10 mouse cellular contexts compared by ENCODE assay signal in the genomic region with DNA sequence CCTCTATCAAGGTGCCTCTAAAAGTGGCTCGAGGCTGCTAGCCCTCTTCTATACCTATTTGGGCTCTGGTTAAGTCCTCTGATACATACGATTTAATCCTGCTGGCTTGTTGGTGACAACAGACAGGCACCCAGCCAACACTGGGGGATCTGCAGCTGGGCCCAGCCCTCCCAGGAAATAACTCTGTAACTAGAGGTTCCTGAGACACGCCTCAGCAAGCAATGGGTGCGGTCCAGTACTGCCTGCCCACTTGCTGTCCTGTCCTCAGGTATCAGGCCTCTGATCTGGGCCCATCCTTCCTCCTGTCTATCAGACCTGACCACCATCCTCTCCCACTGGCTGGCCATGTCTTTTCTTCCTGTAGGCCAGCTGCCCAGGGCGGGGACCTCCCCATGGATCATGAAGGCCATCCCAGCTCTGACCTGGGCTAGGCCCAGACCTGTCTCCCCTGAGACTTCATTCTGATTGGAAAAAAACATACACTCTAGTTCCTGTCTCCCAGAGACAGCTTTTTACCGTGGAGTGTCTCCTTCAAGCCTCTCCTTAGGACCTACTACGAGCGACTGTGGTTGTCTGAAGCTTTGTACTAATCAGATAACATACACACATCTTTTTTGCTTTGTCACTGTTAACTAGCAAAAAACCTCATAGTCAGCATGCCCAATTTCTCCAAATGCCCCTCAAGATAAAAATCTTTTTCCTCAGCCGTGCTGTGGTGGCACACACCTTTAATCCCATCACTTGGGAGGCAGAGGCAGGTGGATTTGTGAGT. TPM values are rescaled to one million over a fixed set of nuclear protein-coding genes. Genes with fewer than 3 reads are reported as not detected.
DNase-seq lines count a peak whose midpoint lies in the region; ATAC-seq lines count a peak whose summit lies in the region.
"Had no signal": no experiment of that assay in that cellular context is flagged by ENCODE, and none has a peak within 500 bp of the region (broad histone marks: within the 10 kb centered on the region; RNA-seq: fewer than 3 reads in every experiment).

No protein-coding gene starts in this region.

- no peak for ATAC-seq in kidney, embryonic 14.5 days (ENCODE audit: low FRiP score, low TSS enrichment)
- ATAC-seq in erythroblast, adult 5-6 weeks (replicated peaks; ENCODE audit: low FRiP score, poor library complexity, severe bottlenecking): peak; percentile 37

- no peaks in the 10 kb centered on the region; the same call in 1 of the 2 replicates for H3K27me3 ChIP-seq in kidney, embryonic 14.5 days (ENCODE audit: control insufficient read depth, insufficient read depth, low read length)
- H3K27me3 ChIP-seq: hindbrain, embryonic 15.5 days had no signal

- DNase-seq in kidney, adult 11 months: peak; percentile 56
- peak; percentile 67 for DNase-seq in kidney, postnatal 14 days
- peak; percentile 71 to 77 for DNase-seq in spleen, postnatal 10 days (ENCODE audit: low spot score in 2 of 2)
- no peak for DNase-seq in left cerebral cortex, postnatal 36 days (ENCODE audit: low spot score in 2 of 2)
- DNase-seq in cerebellum, adult 18-20 months: no peak
- DNase-seq in thymus, postnatal 0 days (ENCODE audit: low spot score): no peak

- 0 out of 2 replicates have a peak, but pooled peaks cover 20% of the 10 kb centered on the region for H3K4me1 ChIP-seq in kidney, embryonic 14.5 days (ENCODE audit: control insufficient read depth, insufficient read depth, low read length)

- no peaks in the 10 kb centered on the region for H3K9me3 ChIP-seq in kidney, embryonic 14.5 days (ENCODE audit: control insufficient read depth, low read length)
- H3K9me3 ChIP-seq: hindbrain, embryonic 15.5 days; limb, embryonic 15.5 days had no signal

- intact Hi-C loops in left cerebral cortex, postnatal 36 days (cut with DNase I): loop anchor here (5.0 kb wide), 1 partner anchor 90 kb away; no protein-coding TSS in a partner anchor

- H3K4me3 ChIP-seq in kidney, embryonic 14.5 days (ENCODE audit: low read length): no peak overlapping the region
- H3K4me3 ChIP-seq: hindbrain, embryonic 15.5 days; limb, embryonic 15.5 days had no signal

- H3K9ac ChIP-seq in kidney, embryonic 14.5 days (ENCODE audit: low read depth, low read length): no peak overlapping the region
- H3K9ac ChIP-seq: hindbrain, embryonic 15.5 days; limb, embryonic 15.5 days had no signal

- no peaks in the 10 kb centered on the region for H3K36me3 ChIP-seq in kidney, embryonic 14.5 days (ENCODE audit: control insufficient read depth, insufficient read depth, low read length)
- H3K36me3 ChIP-seq: hindbrain, embryonic 15.5 days; limb, embryonic 15.5 days had no signal

- 75% methylated on average over 9 of the region's 9 CpGs for WGBS in kidney, embryonic 14.5 days

- H3K4me2 ChIP-seq in kidney, embryonic 14.5 days (replicated peaks; ENCODE audit: low read depth, low read length): no peak overlapping the region
- H3K4me2 ChIP-seq: hindbrain, embryonic 15.5 days; limb, embryonic 15.5 days had no signal

- H3K27ac ChIP-seq in kidney, embryonic 14.5 days (ENCODE audit: low read depth, low read length): no peak overlapping the region
- H3K27ac ChIP-seq: hindbrain, embryonic 15.5 days; limb, embryonic 15.5 days had no signal

RNA-seq across cellular contexts. Expression of a gene that starts 2.2 kb away (rescaled TPM):
- 9.4 and 11.0 TPM in 2 replicates for polyA plus RNA-seq in kidney, embryonic 14.5 days (2014; fragmentation: Nextera tagmentation; extraction: Ambion mirVana)
- total RNA-seq in erythroblast, adult 5-6 weeks (2015; ENCODE audit: low replicate concordance): 161 and 176 TPM in 2 replicates
- 245 and 274 TPM in 2 replicates for total RNA-seq in erythroblast, adult 5-6 weeks (2017; ENCODE audit: low replicate concordance)
- 10 to 100 TPM; 38.1 to 40.4 TPM for total RNA-seq in left cerebral cortex, postnatal 36 days (2021)
- polyA plus RNA-seq in thymus, postnatal 0 days (2015; fragmentation: Nextera tagmentation; extraction: Ambion mirVana): 1.4 and 2.6 TPM in 2 replicates

RNA-seq across cellular contexts. Expression of a gene that starts 40.3 kb away (rescaled TPM):
- 1.8 and 2.0 TPM in 2 replicates for polyA plus RNA-seq in kidney, embryonic 14.5 days (2014; fragmentation: Nextera tagmentation; extraction: Ambion mirVana)
- total RNA-seq in erythroblast, adult 5-6 weeks (2015; ENCODE audit: low replicate concordance): not detected in 2 replicates
- 0.43 and 5.3 TPM in 2 replicates for total RNA-seq in erythroblast, adult 5-6 weeks (2017; ENCODE audit: low replicate concordance)
- 1 to 10 TPM in 1 of 2 experiments, under 1 TPM in 1; 0.79 to 1.2 TPM for total RNA-seq in left cerebral cortex, postnatal 36 days (2021)
- polyA plus RNA-seq in thymus, postnatal 0 days (2015; fragmentation: Nextera tagmentation; extraction: Ambion mirVana): 0.08 and 0.33 TPM in 2 replicates

RNA-seq across cellular contexts. Expression of a gene that starts 51.2 kb away (rescaled TPM):
- polyA plus RNA-seq in kidney, embryonic 14.5 days (2014; fragmentation: Nextera tagmentation; extraction: Ambion mirVana): 30.9 and 31.5 TPM in 2 replicates
- 0.19 TPM in 1 of 2 replicates, not detected in the other for total RNA-seq in erythroblast, adult 5-6 weeks (2015; ENCODE audit: low replicate concordance)
- total RNA-seq in erythroblast, adult 5-6 weeks (2017; ENCODE audit: low replicate concordance): 0.14 TPM in 1 of 2 replicates, not detected in the other
- 100 to 1,000 TPM in 1 of 2 experiments, 10 to 100 TPM in 1; 95.6 to 107 TPM for total RNA-seq in left cerebral cortex, postnatal 36 days (2021)
- 1.3 and 1.7 TPM in 2 replicates for polyA plus RNA-seq in thymus, postnatal 0 days (2015; fragmentation: Nextera tagmentation; extraction: Ambion mirVana)

RNA-seq across cellular contexts. Expression of a gene that starts 55.0 kb away (rescaled TPM):
- polyA plus RNA-seq in kidney, embryonic 14.5 days (2014; fragmentation: Nextera tagmentation; extraction: Ambion mirVana): 182 and 213 TPM in 2 replicates
- total RNA-seq in erythroblast, adult 5-6 weeks (2015; ENCODE audit: low replicate concordance): 214 and 246 TPM in 2 replicates
- 60.4 and 72.2 TPM in 2 replicates for total RNA-seq in erythroblast, adult 5-6 weeks (2017; ENCODE audit: low replicate concordance)
- total RNA-seq in left cerebral cortex, postnatal 36 days (2021): 100 to 1,000 TPM; 432 to 445 TPM
- 215 TPM in 2 replicates for polyA plus RNA-seq in thymus, postnatal 0 days (2015; fragmentation: Nextera tagmentation; extraction: Ambion mirVana)

RNA-seq across cellular contexts. Expression of a gene that starts 59.7 kb away (rescaled TPM):
- 19.1 and 22.0 TPM in 2 replicates for polyA plus RNA-seq in kidney, embryonic 14.5 days (2014; fragmentation: Nextera tagmentation; extraction: Ambion mirVana)
- total RNA-seq in erythroblast, adult 5-6 weeks (2015; ENCODE audit: low replicate concordance): 0.96 and 2.9 TPM in 2 replicates
- total RNA-seq in erythroblast, adult 5-6 weeks (2017; ENCODE audit: low replicate concordance): 0.51 and 1.5 TPM in 2 replicates
- total RNA-seq in left cerebral cortex, postnatal 36 days (2021): 10 to 100 TPM in 1 of 2 experiments, 1 to 10 TPM in 1; 6.6 to 10.8 TPM
- 20.4 and 22.5 TPM in 2 replicates for polyA plus RNA-seq in thymus, postnatal 0 days (2015; fragmentation: Nextera tagmentation; extraction: Ambion mirVana)

Comparison
In these comparisons a context has a peak if more than half of its experiments do, and no peak if none do; other contexts are left out.
1. DNase-seq: peak in kidney, adult 11 months (single experiment), kidney, postnatal 14 days (single experiment) and spleen, postnatal 10 days (2 of 2); none in left cerebral cortex, postnatal 36 days (0 of 2), cerebellum, adult 18-20 months (0 of 2) and thymus, postnatal 0 days (single experiment).
2. RNA of a gene that starts 51.2 kb away (total RNA-seq): 95.6 to 107 TPM in left cerebral cortex, postnatal 36 days; 0.14 to 0.19 TPM in erythroblast, adult 5-6 weeks; every median in the first group is over 10 times any median in the second.